Mouse (Mus musculus): ENCODE results near the gene Gart.

- TF ChIP-seq SIN3A (IDR thresholded peaks at IDR 0.05; ENCODE audit: low read length) (no peak), JUN (IDR thresholded peaks at IDR 0.05; ENCODE audit: insufficient read depth, low read depth, low read length) (no peak), EP300 (IDR thresholded peaks at IDR 0.05; ENCODE audit: low read length) (no peak), POLR2A (IDR thresholded peaks at IDR 0.05; ENCODE audit: low read depth, low read length) (no peak), RAD21 (IDR thresholded peaks at IDR 0.05; ENCODE audit: low read depth, low read length) (no peak), E2F4 (IDR thresholded peaks at IDR 0.05; ENCODE audit: insufficient replicate concordance, low read depth, low read length) (no peak), CTCF (conservative IDR thresholded peaks at IDR 0.05 in 1 of 2, IDR thresholded peaks at IDR 0.05 in 1 of 2; ENCODE audit: low read depth in 2 of 2, low read length in 2 of 2) (no peak), JUND (conservative IDR thresholded peaks at IDR 0.05; ENCODE audit: low read depth, low read length) (no peak), ZNF384 (IDR thresholded peaks at IDR 0.05; ENCODE audit: low read depth, low read length) (no peak), TCF12 (IDR thresholded peaks at IDR 0.05; ENCODE audit: low read depth, low read length) (no peak), MAFK (IDR thresholded peaks at IDR 0.05; ENCODE audit: insufficient replicate concordance, low read length) (no peak), CHD2 (IDR thresholded peaks at IDR 0.05; ENCODE audit: low read length) (no peak), POLR2AphosphoS2 (IDR thresholded peaks at IDR 0.05; ENCODE audit: low read depth, low read length) (no peak)
Measured at GRCm38 (mm10) chr16:91661397-91661796, 14.6 kb upstream of the Gart start.
